Mouse (Mus musculus): Measurements from ENCODE around the gene Gm5447.

Gene Gm5447

DNA sequence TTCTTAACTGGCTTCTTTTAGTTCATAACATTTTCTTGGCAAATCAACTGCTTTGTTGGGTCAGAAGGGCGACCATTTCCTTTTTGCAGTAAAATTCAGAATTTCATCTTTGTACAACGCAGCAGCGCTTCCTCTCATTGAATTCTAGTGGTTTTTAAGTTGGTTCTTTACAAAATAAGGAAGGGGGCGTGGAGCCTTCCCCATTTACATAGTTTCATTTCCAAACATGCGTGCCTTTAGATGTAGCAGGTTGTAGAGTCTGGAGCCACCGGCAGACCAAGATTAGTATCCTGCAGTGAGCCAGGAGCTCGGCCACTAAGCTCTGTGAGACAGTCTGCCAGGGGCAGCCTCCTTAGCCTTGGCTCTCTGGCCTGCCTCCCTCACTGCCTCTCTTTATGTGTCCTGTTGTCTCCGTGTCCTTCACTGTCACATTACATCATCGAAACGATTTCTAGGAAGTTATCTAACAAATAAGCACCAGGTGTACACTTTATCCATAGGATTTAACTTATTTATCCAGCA lies 13.0 kb downstream of the Gm5447 start:
- no peak for DNase-seq (ENCODE audit: low spot score)

DNA sequence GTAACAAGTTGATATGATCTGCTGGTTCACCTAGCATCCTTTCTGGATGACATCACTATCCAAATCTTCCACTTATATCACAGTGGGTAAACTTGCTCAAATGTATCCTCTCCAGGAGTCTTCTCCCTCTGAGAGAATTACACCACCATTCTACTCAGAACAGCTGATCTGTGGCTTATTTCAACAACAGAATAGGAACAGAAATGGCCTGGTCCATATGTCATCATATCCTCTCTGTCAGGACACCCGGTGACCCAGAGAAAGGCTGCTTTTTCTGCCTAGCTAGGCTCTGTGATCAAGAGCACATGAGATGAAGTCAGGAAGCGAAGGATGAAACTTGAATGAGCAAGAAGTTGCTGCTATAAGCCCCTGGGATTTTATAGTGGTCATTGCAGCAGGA lies 13.7 kb downstream of the Gm5447 start:
- no peak for DNase-seq (ENCODE audit: low spot score)

DNA sequence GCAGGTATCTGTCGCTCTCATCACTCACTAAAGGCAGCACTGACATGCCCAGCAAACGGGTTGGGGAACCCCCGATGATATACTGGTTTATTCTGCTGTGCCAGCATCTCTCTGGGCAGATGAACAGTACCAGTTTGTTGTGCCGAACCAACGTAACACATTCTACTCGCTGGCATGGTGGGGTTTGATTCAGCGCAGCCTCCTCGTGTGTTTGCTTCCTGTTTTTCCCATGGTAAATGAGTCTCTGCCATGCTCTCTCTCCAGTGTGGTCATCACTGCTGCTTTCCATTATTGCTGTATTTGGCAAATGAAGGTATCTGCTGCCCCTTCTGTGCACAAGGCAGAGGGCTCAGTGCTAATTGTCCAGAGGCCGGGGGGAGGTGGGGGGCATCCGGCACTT lies 15.7 kb downstream of the Gm5447 start:
- no peak for DNase-seq (ENCODE audit: low spot score)

DNA sequence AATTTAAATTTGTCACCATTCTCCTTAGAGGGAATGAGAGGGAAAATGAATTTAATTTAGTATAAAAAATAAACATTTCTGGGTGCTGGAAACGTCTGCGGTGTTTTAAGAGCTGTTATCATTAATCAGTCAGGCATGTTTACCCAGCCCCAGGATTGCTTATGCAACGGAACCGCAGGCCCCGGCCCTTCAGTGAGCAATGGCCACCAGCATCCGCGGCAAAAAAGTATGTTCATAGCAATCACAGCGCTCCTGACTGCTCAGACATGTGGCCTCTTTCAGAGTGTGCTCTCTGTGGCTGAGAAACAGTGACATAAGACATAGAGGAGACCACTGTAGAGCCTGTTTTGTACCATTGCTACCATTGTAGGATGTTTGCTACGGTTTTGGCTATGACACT lies 16.2 kb downstream of the Gm5447 start:
- DNase-seq (ENCODE audit: low spot score): no peak

GRCm38 (mm10) chr13:30993819-30994218 lies 19.8 kb downstream of the Gm5447 start:
- DNase-seq (ENCODE audit: low spot score): peak; percentile 83

DNA sequence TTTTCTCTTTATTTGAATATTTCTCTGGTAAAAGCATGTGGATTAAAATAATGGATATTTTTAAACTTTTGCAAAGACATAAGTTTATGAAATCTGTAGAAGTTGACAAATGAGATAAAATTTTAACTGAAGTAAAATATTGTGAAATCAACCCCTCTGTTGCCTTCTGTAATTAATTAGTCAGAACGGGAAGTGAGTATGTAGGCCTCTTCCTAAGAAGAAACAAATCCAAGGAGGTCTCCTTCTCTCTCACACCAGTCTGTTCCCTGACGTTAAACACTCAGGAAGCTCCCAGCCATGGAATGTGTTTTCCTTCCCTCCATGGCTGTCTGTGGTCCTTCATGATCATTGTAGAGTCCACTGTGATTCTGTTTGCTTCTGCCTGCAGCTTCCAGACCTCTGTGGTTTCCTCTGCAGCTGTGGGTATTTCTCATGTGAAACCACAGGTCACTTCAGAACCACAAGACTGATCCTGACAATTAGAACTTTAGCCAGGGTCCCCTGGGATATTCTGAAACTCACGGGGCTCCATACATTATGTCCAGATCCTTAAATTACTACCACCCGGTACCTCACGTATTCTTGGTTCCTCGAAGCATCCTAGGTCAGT lies 20.4 kb downstream of the Gm5447 start:
- no peak for DNase-seq (ENCODE audit: low spot score)

DNA sequence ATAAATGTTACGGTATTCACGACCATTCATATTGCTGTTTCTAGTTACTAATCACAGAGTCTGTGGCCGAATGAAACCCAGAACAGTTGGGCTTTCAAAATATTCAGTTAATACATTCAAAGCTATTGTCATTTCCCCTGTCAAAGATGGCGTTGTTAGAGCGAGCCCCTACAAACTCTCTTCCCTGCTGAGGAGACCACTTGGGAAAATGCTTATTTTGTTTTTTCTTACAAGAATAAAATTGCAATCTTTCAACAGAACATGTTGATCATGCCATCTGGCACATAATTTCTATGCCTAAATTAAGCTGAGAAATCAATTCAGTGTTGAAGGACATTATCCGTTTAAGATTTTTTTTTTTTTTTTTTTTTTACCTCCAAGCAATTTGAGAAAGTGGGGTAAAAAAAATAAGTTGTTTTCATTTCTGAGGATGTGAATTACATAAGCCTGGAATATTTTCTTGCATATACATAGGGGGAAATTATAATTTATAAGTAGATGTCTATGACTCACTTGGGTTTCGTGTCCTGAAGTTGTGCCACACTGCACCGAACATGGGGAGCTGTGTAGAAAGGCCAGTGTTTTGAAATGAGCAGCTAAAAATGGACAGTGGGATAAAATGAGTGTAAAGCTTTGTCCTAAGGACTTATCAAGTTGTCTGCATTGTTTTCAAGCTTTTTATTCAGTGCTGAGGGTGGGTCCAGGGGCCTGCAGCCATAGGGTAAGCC lies 23.7 kb downstream of the Gm5447 start:
- DNase-seq (ENCODE audit: low spot score): no peak

GRCm38 (mm10) chr13:30999799-31000198 lies 25.8 kb downstream of the Gm5447 start:
- no peak for DNase-seq (ENCODE audit: low spot score)

GRCm38 (mm10) chr13:31004458-31004857 lies 30.5 kb downstream of the Gm5447 start:
- no peak for DNase-seq (ENCODE audit: low spot score)

DNA sequence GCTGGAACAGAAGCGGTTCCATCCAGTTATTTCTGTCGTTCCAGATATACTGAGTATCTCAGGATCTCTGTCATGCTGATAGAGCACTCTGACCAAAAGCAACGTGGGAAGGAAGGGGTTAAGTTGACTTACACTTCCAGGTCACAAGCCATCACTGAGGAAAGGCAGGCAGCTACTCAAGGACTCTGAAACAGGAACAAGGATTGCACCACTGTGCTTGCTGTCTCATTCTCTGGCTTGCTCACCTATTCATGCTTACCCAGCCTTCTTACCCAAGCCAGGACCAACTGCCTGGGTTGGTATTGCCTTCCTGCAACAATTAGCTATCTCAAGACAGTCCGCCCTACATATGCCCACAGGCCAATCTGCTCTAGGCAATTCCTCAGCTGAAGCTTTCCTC lies 31.0 kb downstream of the Gm5447 start:
- no peak for DNase-seq (ENCODE audit: low spot score)

DNA sequence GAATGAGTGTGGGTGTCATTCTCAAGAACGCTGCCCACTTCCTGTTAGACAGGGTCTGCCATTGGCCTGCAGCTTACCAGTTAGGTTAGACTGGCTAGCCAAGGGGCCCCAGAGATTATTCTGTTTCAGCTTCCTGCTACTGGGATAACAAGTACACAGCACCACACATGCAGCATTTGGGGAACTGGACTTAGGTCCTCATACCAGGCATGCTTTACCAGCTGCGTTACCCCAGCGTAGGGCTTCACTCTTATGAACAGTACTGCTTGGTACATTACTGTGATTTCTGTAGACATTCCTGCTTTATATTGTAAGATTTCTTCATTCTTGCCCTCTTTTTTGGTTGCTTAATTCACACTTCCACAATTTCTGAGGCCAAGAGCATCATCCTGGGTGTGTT lies 43.5 kb downstream of the Gm5447 start:
- no peak for DNase-seq (ENCODE audit: low spot score)

- DNase-seq (ENCODE audit: low spot score): no peak
Measured at GRCm38 (mm10) chr13:31021514-31021913, 47.5 kb downstream of the Gm5447 start.

- DNase-seq (ENCODE audit: low spot score): no peak
Measured at GRCm38 (mm10) chr13:31021927-31022326, 47.9 kb downstream of the Gm5447 start.

GRCm38 (mm10) chr13:31023664-31024063 lies 49.7 kb downstream of the Gm5447 start:
- no peak for DNase-seq (ENCODE audit: low spot score)

All from retina, embryonic 14.5 days (tissue).